Mouse (Mus musculus): ENCODE results near the gene H2-Q6.
"Not testable (repeated sequence)": the region's sequence is repeated elsewhere in the genome, so short reads cannot be mapped to it uniquely, and the experiment has no call there.

The H2-Q6 gene

GRCm38 (mm10) chr17:35424624-35425416 lies at the start of gene H2-Q6:
Gene H2-Q6 (plus strand): TSS chr17:35424850.
- peak; percentile 18 for DNase-seq

GRCm38 (mm10) chr17:35379369-35379728 lies 45.3 kb upstream of the H2-Q6 start, which contains the start of gene H2-Q4:
Gene H2-Q4 (plus strand): TSS chr17:35379617.
- peak; percentile 46 for DNase-seq

DNA sequence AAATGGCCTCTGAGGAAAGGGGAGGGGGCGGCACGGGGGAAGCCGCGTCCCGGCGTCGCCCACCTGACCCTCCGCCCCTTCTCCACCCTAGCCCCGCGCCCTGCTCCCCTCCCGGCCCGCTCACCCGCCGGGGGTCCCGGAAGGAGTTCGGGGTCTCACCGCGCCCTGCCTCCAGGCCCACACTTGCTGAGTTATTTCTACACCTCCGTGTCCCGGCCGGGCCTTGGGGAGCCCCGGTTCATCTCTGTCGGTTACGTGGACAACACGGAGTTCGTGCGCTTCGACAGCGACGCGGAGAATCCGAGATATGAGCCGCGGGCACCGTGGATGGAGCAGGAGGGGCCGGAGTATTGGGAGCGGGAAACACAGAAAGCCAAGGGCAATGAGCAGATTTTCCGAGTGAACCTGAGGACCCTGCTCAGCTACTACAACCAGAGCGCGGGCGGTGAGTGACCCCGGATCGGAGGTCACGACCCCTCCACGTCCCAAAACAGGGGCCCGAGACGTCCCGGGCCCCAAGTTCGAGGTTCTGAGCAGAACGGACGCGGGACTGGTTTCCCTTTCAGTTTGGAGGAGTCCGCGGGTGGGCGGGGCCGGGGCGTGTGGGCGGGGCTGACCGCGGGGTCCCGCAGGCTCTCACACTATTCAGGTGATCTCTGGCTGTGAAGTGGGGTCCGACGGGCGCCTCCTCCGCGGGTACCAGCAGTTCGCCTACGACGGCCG lies 44.8 kb upstream of the H2-Q6 start:
- DNase-seq, result no peak

DNA sequence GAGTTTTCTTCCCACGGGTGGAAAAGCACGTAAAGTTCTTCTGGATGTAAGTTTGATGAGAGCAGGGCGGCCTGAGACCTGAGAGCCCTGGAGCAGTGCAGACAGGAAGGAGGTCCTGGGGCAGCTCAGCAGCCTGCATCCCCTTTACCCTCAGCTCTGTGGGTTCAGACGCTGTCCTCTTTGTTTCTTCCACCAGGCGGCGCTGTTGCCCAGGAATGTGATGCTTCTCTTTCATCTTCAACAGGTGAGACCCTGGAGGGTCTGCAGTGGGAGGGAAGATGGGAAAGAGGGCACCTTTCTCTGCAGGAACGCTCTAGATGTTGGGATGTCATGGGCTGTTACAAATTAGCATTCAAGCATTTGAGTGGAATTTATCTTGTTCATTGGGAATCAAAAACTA lies 34.9 kb upstream of the H2-Q6 start:
- not testable (repeated sequence) for DNase-seq

DNA sequence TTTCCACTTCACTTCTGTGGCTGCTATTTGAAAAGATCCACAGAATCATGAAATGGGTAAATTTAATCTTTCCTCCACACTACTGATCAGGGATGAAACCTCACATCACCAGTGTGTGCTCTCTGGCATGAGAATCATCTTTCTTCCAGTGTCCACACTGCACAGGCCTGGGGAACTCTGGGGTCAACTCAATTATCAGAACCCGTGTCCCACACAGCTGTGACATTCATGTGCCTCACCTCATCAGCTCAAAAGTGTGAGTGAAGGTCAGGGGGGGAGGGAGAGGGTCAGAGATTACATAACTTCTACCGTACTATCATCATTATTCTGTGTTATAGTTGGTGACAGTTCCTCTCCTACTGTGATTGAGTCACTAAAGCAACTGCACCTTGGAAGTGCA lies 32.0 kb upstream of the H2-Q6 start:
- not testable (repeated sequence) for DNase-seq

DNA sequence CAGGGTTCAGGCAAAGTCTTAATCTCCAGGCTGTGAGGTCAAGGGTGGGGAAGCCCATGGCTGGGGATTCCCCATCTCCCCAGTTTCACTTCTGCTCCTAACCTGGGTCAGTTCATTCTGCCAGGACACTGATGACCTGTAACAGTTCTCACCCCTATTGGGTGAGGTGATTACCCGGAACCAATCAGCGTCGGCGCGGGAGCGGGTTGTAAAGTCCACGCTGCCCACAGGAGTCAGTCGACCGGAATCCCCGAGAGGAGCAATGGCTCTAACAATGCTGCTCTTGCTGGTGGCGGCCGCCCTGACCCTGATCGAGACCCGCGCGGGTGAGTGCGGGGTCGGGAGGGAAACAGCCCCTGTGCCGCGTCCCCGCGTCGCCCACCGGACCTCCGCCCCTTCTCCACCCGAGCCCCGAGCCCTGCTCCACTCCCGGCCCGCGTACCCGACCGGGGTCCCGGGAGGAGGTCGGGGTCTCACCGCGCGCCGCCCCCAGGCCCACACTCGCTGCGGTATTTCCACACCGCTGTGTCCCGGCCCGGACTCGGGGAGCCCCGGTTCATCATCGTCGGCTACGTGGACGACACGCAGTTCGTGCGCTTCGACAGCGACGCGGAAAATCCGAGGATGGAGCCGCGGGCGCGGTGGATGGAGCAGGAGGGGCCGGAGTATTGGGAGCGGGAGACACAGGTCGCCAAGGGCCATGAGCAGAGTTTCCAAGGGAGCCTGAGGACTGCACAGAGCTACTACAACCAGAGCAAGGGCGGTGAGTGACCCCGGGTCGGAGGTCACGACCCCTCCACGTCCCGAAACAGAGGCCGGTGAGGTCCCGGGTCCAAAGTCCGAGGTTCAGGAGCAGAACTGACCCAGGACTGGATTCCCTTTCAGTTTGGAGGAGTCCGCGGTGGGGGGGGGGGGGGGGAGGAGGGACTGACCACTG lies 30.5 kb upstream of the H2-Q6 start:
- not testable (repeated sequence) for DNase-seq

- DNase-seq, result not testable (repeated sequence)
Measured at GRCm38 (mm10) chr17:35396956-35397355, 27.7 kb upstream of the H2-Q6 start.

DNA sequence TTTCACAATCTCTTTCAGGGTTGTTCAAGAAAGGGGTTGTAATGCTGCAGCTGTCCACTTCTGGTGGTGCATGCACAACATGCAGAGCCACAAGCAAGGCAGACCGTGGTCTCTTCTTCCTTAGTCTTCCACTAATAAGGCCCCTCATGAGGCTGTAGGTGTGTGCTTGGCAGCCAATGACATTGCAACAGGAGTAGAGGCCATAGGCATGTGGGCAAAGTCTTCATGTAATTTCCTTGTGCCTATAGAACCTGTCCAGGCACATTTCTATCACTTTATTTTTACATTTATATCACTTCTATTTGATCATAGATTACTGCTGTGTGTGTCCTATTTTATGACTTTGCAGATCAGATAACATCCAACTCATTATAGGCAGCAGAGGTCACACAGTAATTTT lies 11.6 kb upstream of the H2-Q6 start:
- DNase-seq, result not testable (repeated sequence)

GRCm38 (mm10) chr17:35415273-35416129 lies 9.1 kb upstream of the H2-Q6 start:
- not testable (repeated sequence) for DNase-seq

GRCm38 (mm10) chr17:35418772-35419171 lies 5.9 kb upstream of the H2-Q6 start:
- no peak for DNase-seq

GRCm38 (mm10) chr17:35419564-35419963 lies 5.1 kb upstream of the H2-Q6 start:
- DNase-seq, result not testable (repeated sequence)

GRCm38 (mm10) chr17:35420206-35420810 lies 4.3 kb upstream of the H2-Q6 start:
- DNase-seq, result not testable (repeated sequence)

DNA sequence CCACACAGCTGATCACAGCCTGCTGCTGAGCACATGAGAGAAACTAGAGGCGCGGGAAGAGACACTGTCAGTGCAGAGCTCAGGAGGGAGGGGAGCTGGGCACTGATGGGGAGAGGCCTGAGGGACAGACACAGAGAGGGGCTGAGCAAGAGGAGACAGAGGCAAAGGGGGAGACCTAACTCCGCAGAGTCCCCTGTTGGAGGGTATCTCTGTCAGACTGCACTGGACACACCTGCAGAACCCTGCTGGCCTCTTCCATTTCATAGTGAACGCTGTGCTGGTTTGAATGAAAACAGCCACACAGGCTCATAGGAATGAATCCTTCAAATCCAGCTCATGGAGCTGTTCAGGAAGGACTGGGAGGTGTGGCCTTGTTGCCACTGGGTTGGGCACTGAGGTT lies 3.3 kb upstream of the H2-Q6 start:
- not testable (repeated sequence) for DNase-seq

DNA sequence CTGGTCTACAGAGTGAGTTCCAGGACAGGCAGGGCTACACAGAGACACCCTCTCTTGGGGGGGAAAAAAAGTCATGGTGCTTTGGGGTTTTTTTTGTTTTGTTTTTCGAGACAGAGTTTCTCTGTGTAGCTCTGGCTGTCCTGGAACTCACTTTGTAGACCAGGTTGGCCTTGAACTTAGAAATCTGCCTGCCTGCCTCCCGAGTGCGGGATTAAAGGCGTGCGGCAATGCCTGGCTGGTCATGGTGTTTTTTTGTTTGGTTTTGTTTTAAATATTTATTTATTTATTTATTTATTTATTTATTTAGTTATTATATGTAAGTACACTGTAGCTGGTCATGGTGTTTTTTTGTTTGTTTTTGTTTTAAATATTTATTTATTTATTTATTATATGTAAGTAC lies 2.3 kb upstream of the H2-Q6 start:
- DNase-seq, result not testable (repeated sequence)

- not testable (repeated sequence) for DNase-seq
Measured at GRCm38 (mm10) chr17:35423131-35423810, 1.4 kb upstream of the H2-Q6 start.

DNA sequence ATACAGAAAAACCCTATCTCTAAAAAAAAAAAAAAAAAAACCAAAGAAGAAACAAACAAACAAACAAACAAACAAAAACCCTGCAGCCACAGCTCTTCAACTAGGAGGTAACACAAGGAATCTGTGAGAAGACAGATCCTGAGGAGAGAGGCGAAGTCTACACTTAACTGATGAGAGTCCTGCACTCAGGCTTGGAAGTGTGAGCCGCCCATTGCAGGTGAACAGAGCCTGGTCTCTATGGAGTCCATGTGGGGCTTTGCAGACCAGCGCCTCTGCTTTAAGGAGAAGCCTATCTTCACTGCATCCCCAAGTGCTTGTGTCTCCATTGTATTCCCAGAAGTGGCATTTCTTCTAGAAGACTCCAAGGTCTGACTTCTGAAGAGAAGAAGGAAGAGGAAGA lies 544 bp upstream of the H2-Q6 start:
- DNase-seq, result not testable (repeated sequence)

GRCm38 (mm10) chr17:35425474-35425873 lies 824 bp downstream of the H2-Q6 start:
- not testable (repeated sequence) for DNase-seq

- DNase-seq, result not testable (repeated sequence)
Measured at GRCm38 (mm10) chr17:35428883-35429282, 4.2 kb downstream of the H2-Q6 start.

- DNase-seq, result not testable (repeated sequence)
Measured at GRCm38 (mm10) chr17:35430671-35431070, 6.0 kb downstream of the H2-Q6 start.

GRCm38 (mm10) chr17:35432167-35432566 lies 7.5 kb downstream of the H2-Q6 start:
- not testable (repeated sequence) for DNase-seq

GRCm38 (mm10) chr17:35434836-35435235 lies 10.2 kb downstream of the H2-Q6 start:
- DNase-seq, result not testable (repeated sequence)
